Mouse (Mus musculus): ENCODE results near the gene Aadac. TPM values are rescaled to one million over a fixed set of nuclear protein-coding genes. Genes with fewer than 3 reads are reported as not detected.

Aadac gene
- not detected in 2 replicates for polyA plus RNA-seq (2012)

GRCm38 (mm10) chr3:60025417-60025816 lies at the start of gene Aadac:
TSS of gene Aadac (plus strand) at chr3:60025717.

GRCm38 (mm10) chr3:60006443-60006842 lies 19.1 kb upstream of the Aadac start, which contains the start of gene Aadacl2:
TSS of gene Aadacl2 (plus strand) at chr3:60006743.

GRCm38 (mm10) chr3:60081648-60082047 lies 56.1 kb downstream of the Aadac start, which contains the start of gene Sucnr1:
TSS of gene Sucnr1 (plus strand) at chr3:60081869.

Other genes starting within 250 kb of the Aadac start
- gene Gm8298, start 164.7 kb upstream of the Aadac start, polyA plus RNA-seq (2012), result not detected in 2 replicates
- gene C130079G13Rik, start 100.5 kb upstream of the Aadac start, polyA plus RNA-seq (2012), result not detected in 2 replicates
- gene Aadacl2, start 19.0 kb upstream of the Aadac start, polyA plus RNA-seq (2012), result 0.06 TPM in 1 of 2 replicates, not detected in the other
- gene Sucnr1, start 56.2 kb downstream of the Aadac start, polyA plus RNA-seq (2012), result not detected in 2 replicates

Data from megakaryocyte-erythroid progenitor cell, adult 5 weeks (primary cell).